Mouse (Mus musculus): ENCODE results near the gene Cep44. TPM values are rescaled to one million over a fixed set of nuclear protein-coding genes. Genes with fewer than 3 reads are reported as not detected.

Cep44 gene
- total RNA-seq (2023) = 33.6 TPM

GRCm38 (mm10) chr8:56550558-56551360, at the start of gene Cep44, which contains the start of gene Fbxo8:
Gene Cep44, minus strand, starts transcription at chr8:56551047.
Gene Fbxo8, plus strand, starts transcription at chr8:56551090.

Other genes with a start within 250 kb of the Cep44 start
- gene Fbxo8, start within 50 bp of the Cep44 start, total RNA-seq (2023) = 52.3 TPM